Mouse (Mus musculus): ENCODE data around the gene Hecw2. TPM values are rescaled to one million over a fixed set of nuclear protein-coding genes. Genes with fewer than 3 reads are reported as not detected.
A peak's percentile ranks its signal among the peaks of the same experiment; 100 is the strongest.

The Hecw2 gene
- polyA plus RNA-seq, 1 experiment from 2014 or later, result 7.7 TPM

- Histone ChIP-seq H3K4me1 (no peaks in the 10 kb centered on the region), H3K27me3 (replicated peaks) (no peaks in the 10 kb centered on the region), H3K27ac (no peak overlapping the region), H3K36me3 (replicated peaks) (no peaks in the 10 kb centered on the region), H3K9ac (no peak overlapping the region), H3K4me3 (no peak overlapping the region), H3K9me3 (no peaks in the 10 kb centered on the region), H3K4me2 (no peak overlapping the region)
- ATAC-seq (replicated peaks), result no peak
- WGBS, result 91% methylated on average over 5 of the region's 5 CpGs
Observed at GRCm38 (mm10) chr1:54145106-54145505, 49.9 kb downstream of the Hecw2 start.

- Histone ChIP-seq H3K4me1 (peaks cover 11% of the 10 kb centered on the region), H3K27ac (peak overlapping the region; percentile 65), H3K9me3 (no peaks in the 10 kb centered on the region), H3K4me3 (no peak overlapping the region), H3K36me3 (replicated peaks) (no peaks in the 10 kb centered on the region), H3K9ac (no peak overlapping the region), H3K4me2 (no peak overlapping the region), H3K27me3 (replicated peaks) (no peaks in the 10 kb centered on the region)
- whole genome bisulfite sequencing, result 30% methylated on average over 4 of the region's 4 CpGs
- ATAC-seq (replicated peaks), result peak; percentile 86
Observed at GRCm38 (mm10) chr1:54133802-54134436, 61.0 kb downstream of the Hecw2 start.

- no peak for ATAC-seq (replicated peaks)
- Histone ChIP-seq H3K9me3 (no peaks in the 10 kb centered on the region), H3K9ac (no peak overlapping the region), H3K4me2 (no peak overlapping the region), H3K4me1 (peaks cover 8% of the 10 kb centered on the region; the same call in 1 of the 2 replicates), H3K27me3 (replicated peaks) (no peaks in the 10 kb centered on the region), H3K27ac (no peak overlapping the region), H3K4me3 (no peak overlapping the region), H3K36me3 (replicated peaks) (no peaks in the 10 kb centered on the region)
- WGBS, result 42% methylated on average over 5 of the region's 5 CpGs
Observed at GRCm38 (mm10) chr1:54128714-54129431, 66.1 kb downstream of the Hecw2 start.

GRCm38 (mm10) chr1:54126991-54127742, 67.8 kb downstream of the Hecw2 start:
- Histone ChIP-seq H3K27me3 (replicated peaks) (no peaks in the 10 kb centered on the region), H3K36me3 (replicated peaks) (no peaks in the 10 kb centered on the region), H3K27ac (no peak overlapping the region), H3K9ac (no peak overlapping the region), H3K4me1 (no peaks in the 10 kb centered on the region), H3K4me2 (no peak overlapping the region), H3K4me3 (no peak overlapping the region), H3K9me3 (no peaks in the 10 kb centered on the region)
- no peak for ATAC-seq (replicated peaks)
- WGBS, result 71% methylated on average over 10 of the region's 10 CpGs

- ATAC-seq (replicated peaks), result no peak
- H3K9ac ChIP-seq, result no peak overlapping the region
- no peak overlapping the region for H3K27ac ChIP-seq
- WGBS, result 80% methylated on average over 2 of the region's 2 CpGs
- no peak overlapping the region for H3K4me3 ChIP-seq
- no peak overlapping the region for H3K4me2 ChIP-seq
- H3K36me3 ChIP-seq (replicated peaks), result no peaks in the 10 kb centered on the region
- no peaks in the 10 kb centered on the region for H3K27me3 ChIP-seq (replicated peaks)
- H3K4me1 ChIP-seq, result peaks cover 16% of the 10 kb centered on the region
- no peaks in the 10 kb centered on the region for H3K9me3 ChIP-seq
Observed at GRCm38 (mm10) chr1:54122551-54122950, 72.4 kb downstream of the Hecw2 start.

GRCm38 (mm10) chr1:54121071-54121730, 73.8 kb downstream of the Hecw2 start:
- Histone ChIP-seq H3K4me1 (peaks cover 16% of the 10 kb centered on the region), H3K4me3 (no peak overlapping the region), H3K4me2 (no peak overlapping the region), H3K9me3 (no peaks in the 10 kb centered on the region), H3K27ac (no peak overlapping the region), H3K9ac (no peak overlapping the region), H3K36me3 (replicated peaks) (no peaks in the 10 kb centered on the region), H3K27me3 (replicated peaks) (no peaks in the 10 kb centered on the region)
- no peak for ATAC-seq (replicated peaks)
- WGBS, result 90% methylated on average over 5 of the region's 5 CpGs

- Histone ChIP-seq H3K27me3 (replicated peaks) (no peaks in the 10 kb centered on the region), H3K36me3 (replicated peaks) (no peaks in the 10 kb centered on the region), H3K4me3 (no peak overlapping the region), H3K9me3 (no peaks in the 10 kb centered on the region), H3K4me1 (peaks cover 16% of the 10 kb centered on the region), H3K27ac (no peak overlapping the region), H3K4me2 (no peak overlapping the region), H3K9ac (no peak overlapping the region)
- peak; percentile 87 for ATAC-seq (replicated peaks)
- WGBS, result 47% methylated on average over 9 of the region's 9 CpGs
Observed at GRCm38 (mm10) chr1:54119638-54120320, 75.2 kb downstream of the Hecw2 start.

- Histone ChIP-seq H3K27ac (no peak overlapping the region), H3K9me3 (no peaks in the 10 kb centered on the region), H3K4me1 (peaks cover 16% of the 10 kb centered on the region), H3K36me3 (replicated peaks) (no peaks in the 10 kb centered on the region), H3K4me2 (no peak overlapping the region), H3K4me3 (no peak overlapping the region), H3K9ac (no peak overlapping the region), H3K27me3 (replicated peaks) (no peaks in the 10 kb centered on the region)
- ATAC-seq (replicated peaks), result no peak
- WGBS, result 66% methylated on average over 8 of the region's 8 CpGs
Observed at GRCm38 (mm10) chr1:54118342-54118973, 76.5 kb downstream of the Hecw2 start.

GRCm38 (mm10) chr1:54110920-54111605, 83.9 kb downstream of the Hecw2 start:
- WGBS, result 90% methylated on average over 8 of the region's 8 CpGs
- no peaks in the 10 kb centered on the region for H3K9me3 ChIP-seq
- no peak overlapping the region for H3K4me2 ChIP-seq
- no peaks in the 10 kb centered on the region for H3K27me3 ChIP-seq (replicated peaks)
- H3K4me1 ChIP-seq, result no peaks in the 10 kb centered on the region
- no peak overlapping the region for H3K9ac ChIP-seq
- no peak for ATAC-seq (replicated peaks)
- H3K4me3 ChIP-seq, result no peak overlapping the region
- H3K27ac ChIP-seq, result no peak overlapping the region
- no peaks in the 10 kb centered on the region for H3K36me3 ChIP-seq (replicated peaks)

GRCm38 (mm10) chr1:54109255-54109654, 85.7 kb downstream of the Hecw2 start:
- no peaks in the 10 kb centered on the region for H3K36me3 ChIP-seq (replicated peaks)
- ATAC-seq (replicated peaks), result no peak
- H3K9me3 ChIP-seq, result no peaks in the 10 kb centered on the region
- no peak overlapping the region for H3K27ac ChIP-seq
- H3K4me2 ChIP-seq, result no peak overlapping the region
- no peaks in the 10 kb centered on the region for H3K27me3 ChIP-seq (replicated peaks)
- no peak overlapping the region for H3K9ac ChIP-seq
- H3K4me1 ChIP-seq, result no peaks in the 10 kb centered on the region
- WGBS, result 61% methylated on average over 5 of the region's 5 CpGs
- no peak overlapping the region for H3K4me3 ChIP-seq

- H3K4me3 ChIP-seq, result no peak overlapping the region
- no peaks in the 10 kb centered on the region for H3K4me1 ChIP-seq
- no peak overlapping the region for H3K9ac ChIP-seq
- H3K4me2 ChIP-seq, result no peak overlapping the region
- H3K9me3 ChIP-seq, result no peaks in the 10 kb centered on the region
- H3K27me3 ChIP-seq (replicated peaks), result no peaks in the 10 kb centered on the region
- H3K27ac ChIP-seq, result no peak overlapping the region
- 93% methylated on average over 3 of the region's 3 CpGs for WGBS
- no peaks in the 10 kb centered on the region for H3K36me3 ChIP-seq (replicated peaks)
- ATAC-seq (replicated peaks), result no peak
Observed at GRCm38 (mm10) chr1:54106756-54107155, 88.2 kb downstream of the Hecw2 start.

All from midbrain, embryonic 15.5 days (tissue).